Mouse (Mus musculus) neural tube, embryonic 14.5 days (tissue): ENCODE data around the gene Galntl6. TPM values are rescaled to one million over a fixed set of nuclear protein-coding genes. Genes with fewer than 3 reads are reported as not detected.

Experiments used
- ATAC-seq: fragments of 200-750 bp; cut with Nextera tagmentation; 2 replicates; pipeline ENCODE4 v1.8.0; 2017; ENCODE audit warnings: low read depth, mild to moderate bottlenecking, moderate TSS enrichment, moderate library complexity
- H3K27ac ChIP-seq: fragments of 300-500 bp; sonication (generic); 2 replicates; pipeline ENCODE4 v1.5.1; 2014; ENCODE audit warnings: low read depth, mild to moderate bottlenecking, control low read depth, low read length, moderate library complexity, mixed read lengths
- H3K27me3 ChIP-seq: fragments of 300-500 bp; sonication (generic); 2 replicates; pipeline ENCODE4 v1.6.1; 2014; ENCODE audit warnings: low read length; ENCODE audit not compliant: control insufficient read depth, insufficient read depth
- H3K36me3 ChIP-seq: fragments of 300-500 bp; sonication (generic); 2 replicates; pipeline ENCODE4 v1.6.1; 2014; ENCODE audit warnings: low read length, mixed read lengths; ENCODE audit not compliant: control insufficient read depth, insufficient read depth
- H3K4me1 ChIP-seq: fragments of 300-500 bp; sonication (generic); 2 replicates; pipeline ENCODE4 v1.6.1; 2014; ENCODE audit warnings: low read length; ENCODE audit not compliant: control insufficient read depth, insufficient read depth
- H3K4me2 ChIP-seq: fragments of 300-500 bp; sonication (generic); 2 replicates; pipeline ENCODE4 v1.6.1; 2014; ENCODE audit warnings: mild to moderate bottlenecking, low read depth, low read length, control low read depth
- H3K4me3 ChIP-seq: fragments of 300-500 bp; sonication (generic); 2 replicates; pipeline ENCODE4 v1.5.1; 2014; ENCODE audit warnings: low read depth, low read length, control low read depth, mixed read lengths
- H3K9ac ChIP-seq: fragments of 300-500 bp; sonication (generic); replicated peaks from 2 replicates; pipeline ENCODE4 v1.6.1; 2014; ENCODE audit warnings: low read depth, mild to moderate bottlenecking, control low read depth, low read length, mixed read lengths
- H3K9me3 ChIP-seq: fragments of 300-500 bp; sonication (generic); 2 replicates; pipeline ENCODE4 v1.6.1; 2016; ENCODE audit warnings: low read length; ENCODE audit not compliant: control insufficient read depth
- WGBS: fragments of 180-500 bp; shearing (Covaris S2); extraction: QIAGEN DNeasy Blood & Tissue Kit; methylation state at CpG from one replicate; pipeline ENCODE4 v1.1.7; 2014; 5-methylcytosine and 5-hydroxymethylcytosine counted together
- polyA plus RNA-seq: library from polyadenylated mRNA; unstranded; fragments of >200 nt; fragmentation: Nextera tagmentation; extraction: Ambion mirVana; gene quantifications from 2 replicates; pipeline ENCODE4 v1.2.1, GENCODE M21; 2014

The Galntl6 gene
- polyA plus RNA-seq, 1 experiment from 2014 or later = 26.4 TPM

- no peaks in the 10 kb centered on the region for H3K27me3 ChIP-seq
- H3K9me3 ChIP-seq = no peaks in the 10 kb centered on the region
- H3K4me2 ChIP-seq = no peak overlapping the region
- H3K4me1 ChIP-seq = no peaks in the 10 kb centered on the region
- no peak overlapping the region for H3K9ac ChIP-seq
- H3K36me3 ChIP-seq = no peaks in the 10 kb centered on the region
- no peak for ATAC-seq
- WGBS = 90% methylated on average over 4 of the region's 4 CpGs
- H3K27ac ChIP-seq = no peak overlapping the region
- H3K4me3 ChIP-seq = no peak overlapping the region
Measured at GRCm38 (mm10) chr8:57805094-57805493, 1107.3 kb downstream of the Galntl6 start.

DNA sequence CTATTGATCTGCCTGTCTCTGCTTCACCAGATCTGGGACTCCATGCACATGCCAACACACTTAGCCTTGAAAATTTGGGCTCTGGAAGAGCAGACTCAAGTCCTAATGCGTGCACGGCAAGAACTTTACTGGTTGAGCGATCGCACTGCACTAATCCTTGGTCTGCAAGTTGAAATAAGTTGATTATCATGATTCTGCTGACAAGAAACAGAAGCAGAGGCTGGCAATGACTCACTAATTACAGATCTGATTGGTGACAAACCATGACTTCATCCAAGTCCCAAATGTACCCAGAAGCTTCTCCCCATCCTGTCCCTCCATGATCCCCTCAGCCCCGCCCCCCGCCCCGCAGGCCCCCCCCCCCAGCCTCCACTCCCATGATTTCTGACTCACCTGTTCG, 1108.6 kb downstream of the Galntl6 start:
- H3K4me1 ChIP-seq = peaks cover 5% of the 10 kb centered on the region; the same call in 1 of the 2 replicates
- H3K27me3 ChIP-seq = no peaks in the 10 kb centered on the region
- H3K27ac ChIP-seq = no peak overlapping the region
- H3K36me3 ChIP-seq = no peaks in the 10 kb centered on the region
- 88% methylated on average over 8 of the region's 8 CpGs for WGBS
- no peaks in the 10 kb centered on the region for H3K9me3 ChIP-seq
- no peak overlapping the region for H3K4me2 ChIP-seq
- no peak overlapping the region for H3K9ac ChIP-seq
- no peak overlapping the region for H3K4me3 ChIP-seq
- no peak for ATAC-seq

DNA sequence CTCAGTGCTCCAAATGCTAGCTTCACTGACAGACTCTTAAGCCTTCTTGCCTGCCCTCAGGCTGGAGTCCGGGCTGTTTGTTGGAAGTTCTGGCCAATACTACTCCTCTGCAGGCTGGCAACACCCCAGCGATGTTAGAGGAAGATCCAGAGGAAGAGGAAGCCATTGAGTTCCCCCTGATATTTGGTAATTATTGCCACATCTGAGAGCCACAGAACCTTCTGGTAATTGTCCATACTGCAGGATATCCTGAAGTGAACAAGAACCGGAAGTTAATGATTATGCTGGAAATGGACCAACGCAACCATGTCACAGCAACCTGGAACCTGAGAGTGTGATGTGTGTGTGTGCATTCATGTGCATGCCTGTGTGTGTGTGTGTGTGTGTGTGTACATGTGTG, 1111.2 kb downstream of the Galntl6 start:
- 82% methylated on average over 4 of the region's 4 CpGs for WGBS
- Histone ChIP-seq H3K27ac (no peak overlapping the region), H3K36me3 (no peaks in the 10 kb centered on the region), H3K4me2 (no peak overlapping the region), H3K4me3 (no peak overlapping the region), H3K9me3 (no peaks in the 10 kb centered on the region), H3K9ac (no peak overlapping the region), H3K27me3 (no peaks in the 10 kb centered on the region), H3K4me1 (peaks cover 5% of the 10 kb centered on the region; the same call in 1 of the 2 replicates)
- no peak for ATAC-seq

GRCm38 (mm10) chr8:57800327-57800726, 1112.1 kb downstream of the Galntl6 start:
- H3K36me3 ChIP-seq = no peaks in the 10 kb centered on the region
- H3K9me3 ChIP-seq = no peaks in the 10 kb centered on the region
- WGBS = 25% methylated on average over 4 of the region's 4 CpGs
- no peaks in the 10 kb centered on the region for H3K27me3 ChIP-seq
- peak overlapping the region; percentile 37 for H3K4me2 ChIP-seq
- H3K4me1 ChIP-seq = peaks cover 5% of the 10 kb centered on the region; the same call in 1 of the 2 replicates
- H3K27ac ChIP-seq = 0 out of 2 replicates have a peak overlapping the region, but pooled peaks have one; percentile 22
- 0 out of 2 replicates have a peak overlapping the region, but pooled peaks have one; percentile 8 for H3K4me3 ChIP-seq
- no peak overlapping the region; the same call in 1 of the 2 replicates for H3K9ac ChIP-seq
- peak; percentile 87 for ATAC-seq

DNA sequence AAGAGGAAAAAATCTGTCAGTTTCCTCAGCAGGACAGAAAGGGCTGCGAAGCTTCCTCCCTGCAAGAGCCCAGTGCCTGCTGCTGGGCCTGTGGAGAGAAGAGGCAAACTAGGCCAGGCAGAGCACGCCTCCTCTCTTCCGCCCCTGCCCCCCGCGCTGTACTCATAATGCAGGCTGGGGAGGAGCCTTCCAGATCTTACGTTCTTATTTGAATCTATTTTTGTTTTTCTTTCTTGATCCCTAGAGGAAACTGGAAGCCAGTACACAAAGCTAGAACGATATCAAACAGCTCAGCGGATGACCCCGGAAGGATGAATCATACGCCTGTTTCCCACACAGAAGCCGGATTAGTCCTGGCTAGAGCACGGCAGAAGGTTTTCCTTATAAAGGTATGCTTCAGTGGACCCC, 1112.6 kb downstream of the Galntl6 start:
- peak overlapping the region; percentile 34; the same call in 1 of the 2 replicates for H3K27ac ChIP-seq
- 4% methylated on average over 12 of the region's 12 CpGs for WGBS

DNA sequence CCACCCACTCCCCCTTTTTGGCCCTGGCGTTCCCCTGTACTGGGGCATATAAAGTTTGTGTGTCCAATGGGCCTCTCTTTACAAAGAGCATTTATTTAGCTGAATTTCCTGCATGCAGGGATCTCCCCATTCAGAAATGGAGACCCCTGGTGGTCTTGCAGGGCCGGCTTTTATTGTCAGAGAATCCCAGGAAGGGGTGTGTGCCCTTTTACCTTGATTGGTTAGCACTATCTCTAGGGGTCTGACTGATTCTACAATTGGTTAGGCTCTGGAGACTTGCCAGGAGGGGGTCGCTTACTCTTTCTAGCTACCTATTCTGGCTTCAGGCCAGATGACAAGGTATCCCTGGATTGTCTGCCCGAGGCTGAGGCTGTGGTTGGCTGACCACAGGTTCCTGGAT, 1119.0 kb downstream of the Galntl6 start:
- no peaks in the 10 kb centered on the region for H3K27me3 ChIP-seq
- WGBS = 30% methylated on average over 4 of the region's 4 CpGs
- ATAC-seq = no peak
- H3K4me2 ChIP-seq = no peak overlapping the region
- no peaks in the 10 kb centered on the region for H3K4me1 ChIP-seq
- H3K27ac ChIP-seq = no peak overlapping the region
- no peaks in the 10 kb centered on the region for H3K36me3 ChIP-seq
- H3K9me3 ChIP-seq = no peaks in the 10 kb centered on the region
- H3K4me3 ChIP-seq = no peak overlapping the region
- no peak overlapping the region for H3K9ac ChIP-seq

More for the DNA sequence above, 1112.6 kb downstream of the Galntl6 start:
- ATAC-seq = peak; percentile 87
- peak overlapping the region; percentile 8; the same call in 1 of the 2 replicates for H3K4me3 ChIP-seq
- peak overlapping the region; percentile 8; the same call in 1 of the 2 replicates for H3K9ac ChIP-seq
- H3K9me3 ChIP-seq = no peaks in the 10 kb centered on the region
- peak overlapping the region; percentile 37 for H3K4me2 ChIP-seq
- peaks cover 5% of the 10 kb centered on the region; the same call in 1 of the 2 replicates for H3K4me1 ChIP-seq
- no peaks in the 10 kb centered on the region for H3K36me3 ChIP-seq
- no peaks in the 10 kb centered on the region for H3K27me3 ChIP-seq

DNA sequence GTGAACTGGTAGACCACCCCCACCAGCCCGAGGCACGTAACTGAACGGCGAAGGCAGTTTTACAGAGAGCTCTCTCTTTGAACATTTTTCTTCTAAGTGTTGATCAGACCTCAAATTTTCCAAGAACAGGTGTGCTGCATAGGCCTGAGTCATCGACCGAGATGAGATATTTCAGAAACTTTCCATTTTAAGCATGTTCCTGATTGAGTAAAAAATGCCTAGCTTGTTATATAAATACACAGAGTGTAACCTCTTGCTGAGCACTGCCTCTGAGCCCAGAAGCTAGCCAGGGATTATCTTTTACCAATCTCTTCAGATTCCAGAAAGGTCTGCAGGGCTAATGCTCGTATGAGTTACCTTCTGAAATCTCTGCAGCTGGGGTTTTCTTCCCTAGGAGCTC, 1120.2 kb downstream of the Galntl6 start:
- Histone ChIP-seq H3K4me1 (no peaks in the 10 kb centered on the region), H3K27ac (no peak overlapping the region), H3K4me2 (no peak overlapping the region), H3K9me3 (no peaks in the 10 kb centered on the region), H3K36me3 (no peaks in the 10 kb centered on the region), H3K9ac (no peak overlapping the region), H3K4me3 (no peak overlapping the region), H3K27me3 (no peaks in the 10 kb centered on the region)
- ATAC-seq = no peak
- 79% methylated on average over 7 of the region's 7 CpGs for WGBS

- Histone ChIP-seq H3K4me3 (no peak overlapping the region), H3K27me3 (no peaks in the 10 kb centered on the region), H3K36me3 (no peaks in the 10 kb centered on the region), H3K9me3 (no peaks in the 10 kb centered on the region), H3K27ac (no peak overlapping the region), H3K4me1 (no peaks in the 10 kb centered on the region), H3K9ac (no peak overlapping the region), H3K4me2 (no peak overlapping the region)
- 32% methylated on average over 5 of the region's 5 CpGs for WGBS
- peak; percentile 53; the same call in 1 of the 2 replicates for ATAC-seq
Measured at GRCm38 (mm10) chr8:57791309-57791721, 1121.1 kb downstream of the Galntl6 start.

DNA sequence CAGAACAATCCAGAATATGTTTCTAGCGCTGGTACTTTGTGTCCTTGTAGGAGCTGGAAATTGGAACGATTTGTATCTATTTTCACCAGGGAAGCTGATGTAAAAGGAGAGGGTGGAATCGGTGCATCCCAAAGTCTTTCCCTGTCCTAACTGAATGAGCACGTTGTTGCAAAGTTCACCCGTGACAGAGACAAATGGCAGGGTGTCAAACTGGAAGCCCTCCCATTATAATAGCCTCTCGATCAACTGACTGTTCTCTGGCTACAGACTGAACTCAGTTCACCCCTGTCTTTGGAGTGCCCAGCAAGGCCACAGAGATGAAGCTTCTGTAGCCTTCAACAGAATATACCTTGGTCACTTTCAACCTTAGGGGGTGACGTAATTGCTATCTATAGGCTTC, 1132.9 kb downstream of the Galntl6 start:
- H3K27ac ChIP-seq = no peak overlapping the region
- H3K4me1 ChIP-seq = no peaks in the 10 kb centered on the region
- H3K4me2 ChIP-seq = no peak overlapping the region
- H3K9me3 ChIP-seq = no peaks in the 10 kb centered on the region
- WGBS = 74% methylated on average over 7 of the region's 7 CpGs
- H3K27me3 ChIP-seq = no peaks in the 10 kb centered on the region
- H3K36me3 ChIP-seq = no peaks in the 10 kb centered on the region
- no peak for ATAC-seq
- H3K4me3 ChIP-seq = no peak overlapping the region
- H3K9ac ChIP-seq = no peak overlapping the region
